Comparison of ENCODE assay signal across 21 mouse cellular contexts in the genomic region with DNA sequence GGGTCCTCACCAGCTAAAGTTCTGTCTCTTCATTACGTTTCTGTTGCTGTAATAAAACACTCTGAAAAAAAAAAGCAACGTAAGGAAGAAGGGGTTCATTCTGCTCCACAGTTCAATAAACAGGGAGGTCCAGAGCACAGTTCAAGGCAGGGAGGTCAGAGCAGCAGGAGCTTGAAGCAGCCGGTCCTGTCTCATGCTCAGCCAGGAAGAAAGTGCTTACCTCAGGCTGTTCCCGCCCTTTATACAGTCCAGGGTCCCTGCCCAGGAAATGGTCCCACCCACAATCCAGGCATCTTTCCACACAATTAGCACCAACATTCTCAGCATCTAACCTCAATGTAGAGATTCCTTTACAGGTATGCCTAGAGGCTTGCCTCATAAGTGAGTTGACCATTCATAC. TPM values are rescaled to one million over a fixed set of nuclear protein-coding genes. Genes with fewer than 3 reads are reported as not detected.
A peak's percentile ranks its signal among the peaks of the same experiment; 100 is the strongest.
DNase-seq lines count a peak whose midpoint lies in the region; ATAC-seq and TF ChIP-seq lines count a peak whose summit lies in the region.
"Had no signal": no experiment of that assay in that cellular context is flagged by ENCODE, and none has a peak within 500 bp of the region (broad histone marks: within the 10 kb centered on the region; RNA-seq: fewer than 3 reads in every experiment).

No protein-coding gene starts in this region.

- H3K4me2 ChIP-seq in kidney, embryonic 14.5 days (replicated peaks; ENCODE audit: low read depth, low read length), result no peak overlapping the region
- no peak overlapping the region for H3K4me2 ChIP-seq in forebrain, postnatal 0 days (ENCODE audit: low read depth)
- H3K4me2 ChIP-seq: forebrain, embryonic 13.5 days; hindbrain, embryonic 12.5 days had no signal

- H3K27me3 ChIP-seq in kidney, embryonic 14.5 days (ENCODE audit: control insufficient read depth, insufficient read depth, low read length), result peaks cover 14% of the 10 kb centered on the region
- no peaks in the 10 kb centered on the region for H3K27me3 ChIP-seq in forebrain, postnatal 0 days (ENCODE audit: insufficient read depth, low read length)
- H3K27me3 ChIP-seq: CH12.LX had no signal

- ATAC-seq in kidney, embryonic 14.5 days (ENCODE audit: low FRiP score, low TSS enrichment), result no peak
- ATAC-seq in forebrain, postnatal 0 days, result no peak
- ATAC-seq: forebrain, embryonic 13.5 days; hindbrain, embryonic 16.5 days had no signal

- WGBS in kidney, embryonic 14.5 days, result 20% methylated on average over 4 of the region's 4 CpGs
- WGBS in forebrain, postnatal 0 days, result 57% methylated on average over 4 of the region's 4 CpGs

- H3K27ac ChIP-seq in kidney, embryonic 14.5 days (ENCODE audit: low read depth, low read length), result no peak overlapping the region
- no peak overlapping the region for H3K27ac ChIP-seq in forebrain, postnatal 0 days (ENCODE audit: low read depth, low read length)
- H3K27ac ChIP-seq: embryonic facial prominence, embryonic 10.5 days; forebrain, embryonic 13.5 days; gastrocnemius, adult 2 months; heart, embryonic 10.5 days; hindbrain, embryonic 12.5 days had no signal

- no peak overlapping the region for H3K4me3 ChIP-seq in kidney, embryonic 14.5 days (ENCODE audit: low read length)
- no peak overlapping the region for H3K4me3 ChIP-seq in forebrain, postnatal 0 days (ENCODE audit: low read depth, low read length)
- H3K4me3 ChIP-seq: embryonic facial prominence, embryonic 10.5 days; forebrain, embryonic 13.5 days; gastrocnemius, adult 2 months; heart, embryonic 10.5 days; hindbrain, embryonic 12.5 days had no signal

- no peaks in the 10 kb centered on the region for H3K4me1 ChIP-seq in kidney, embryonic 14.5 days (ENCODE audit: control insufficient read depth, insufficient read depth, low read length)
- peaks cover 9% of the 10 kb centered on the region; the same call in 1 of the 2 replicates for H3K4me1 ChIP-seq in forebrain, postnatal 0 days (ENCODE audit: insufficient read depth)
- H3K4me1 ChIP-seq: forebrain, embryonic 13.5 days had no signal

- no peaks in the 10 kb centered on the region for H3K36me3 ChIP-seq in kidney, embryonic 14.5 days (ENCODE audit: control insufficient read depth, insufficient read depth, low read length)
- H3K36me3 ChIP-seq in forebrain, postnatal 0 days (ENCODE audit: insufficient read depth), result no peaks in the 10 kb centered on the region
- H3K36me3 ChIP-seq: embryonic facial prominence, embryonic 10.5 days; heart, embryonic 10.5 days; hindbrain, embryonic 12.5 days had no signal

- DNase-seq in kidney, adult 11 months, result peak; percentile 62
- DNase-seq in ES-CJ7 (ENCODE audit: low read depth, low spot score), result peak; percentile 41
- DNase-seq in kidney, adult 9 months, result peak; percentile 68
- DNase-seq in kidney, postnatal 36 days, result peak; percentile 49 to 68
- no peak for DNase-seq in adrenal gland, postnatal 36 days
- no peak for DNase-seq in forebrain, postnatal 0 days
- DNase-seq: adrenal gland, postnatal 14 days; cerebellum, adult 18-20 months; cerebellum, postnatal 10 days; gastrocnemius, adult 2 months; gastrocnemius, postnatal 25 days; heart, postnatal 10 days; heart, postnatal 4 days had no signal

- no peak overlapping the region for H3K9ac ChIP-seq in kidney, embryonic 14.5 days (ENCODE audit: low read depth, low read length)
- no peak overlapping the region for H3K9ac ChIP-seq in forebrain, postnatal 0 days
- H3K9ac ChIP-seq: forebrain, embryonic 13.5 days; hindbrain, embryonic 12.5 days had no signal

- TF ChIP-seq CTCF in forebrain, postnatal 0 days (IDR thresholded peaks at IDR 0.05; ENCODE audit: low read depth), result no peak

- no peaks in the 10 kb centered on the region for H3K9me3 ChIP-seq in kidney, embryonic 14.5 days (ENCODE audit: control insufficient read depth, low read length)
- no peaks in the 10 kb centered on the region for H3K9me3 ChIP-seq in forebrain, postnatal 0 days (ENCODE audit: low read length)
- H3K9me3 ChIP-seq: embryonic facial prominence, embryonic 10.5 days; forebrain, embryonic 13.5 days; heart, embryonic 10.5 days; hindbrain, embryonic 12.5 days had no signal

RNA-seq across cellular contexts. Expression of a gene that starts 3.9 kb away (rescaled TPM):
- not detected in 2 replicates for polyA plus RNA-seq in kidney, embryonic 14.5 days (2014; fragmentation: Nextera tagmentation; extraction: Ambion mirVana)
- not detected for total RNA-seq in adrenal gland, postnatal 36 days (2021)
- 5.8 and 7.6 TPM in 2 replicates for total RNA-seq in forebrain, postnatal 0 days (2014; rRNA removed)
- polyA plus RNA-seq in forebrain, postnatal 0 days (2015; fragmentation: Nextera tagmentation; extraction: Ambion mirVana), result 0.86 and 1.2 TPM in 2 replicates
- total RNA-seq: adrenal gland, postnatal 14 days; CH12.LX; gastrocnemius, adult 2 months; gastrocnemius, postnatal 25 days; heart, postnatal 10 days; heart, postnatal 4 days had no signal
- polyA plus RNA-seq: embryonic facial prominence, embryonic 10.5 days; heart, embryonic 10.5 days; heart, embryonic 14.5 days had no signal

RNA-seq across cellular contexts. Expression of a gene that starts 46.6 kb away (rescaled TPM):
- polyA plus RNA-seq in kidney, embryonic 14.5 days (2014; fragmentation: Nextera tagmentation; extraction: Ambion mirVana), result 28.4 and 53.0 TPM in 2 replicates
- total RNA-seq in adrenal gland, postnatal 36 days (2021), result 10 to 100 TPM; 23.7 to 28.0 TPM
- total RNA-seq in forebrain, postnatal 0 days (2014; rRNA removed), result 24.8 and 28.1 TPM in 2 replicates
- polyA plus RNA-seq in forebrain, postnatal 0 days (2015; fragmentation: Nextera tagmentation; extraction: Ambion mirVana), result 19.4 and 21.3 TPM in 2 replicates

Comparison
In these comparisons a context has a peak if more than half of its experiments do, and no peak if none do; other contexts are left out.
1. DNase-seq: peak in kidney, adult 11 months (single experiment), ES-CJ7 (single experiment), kidney, adult 9 months (single experiment) and kidney, postnatal 36 days (2 of 2); none in adrenal gland, postnatal 36 days (0 of 2) and forebrain, postnatal 0 days (single experiment).